Mouse (Mus musculus): ENCODE results near the gene Mdga1. TPM values are rescaled to one million over a fixed set of nuclear protein-coding genes. Genes with fewer than 3 reads are reported as not detected.

Gene Mdga1
- total RNA-seq, 2 experiments from 2014 or later: 27.8 to 32.7 TPM

DNA sequence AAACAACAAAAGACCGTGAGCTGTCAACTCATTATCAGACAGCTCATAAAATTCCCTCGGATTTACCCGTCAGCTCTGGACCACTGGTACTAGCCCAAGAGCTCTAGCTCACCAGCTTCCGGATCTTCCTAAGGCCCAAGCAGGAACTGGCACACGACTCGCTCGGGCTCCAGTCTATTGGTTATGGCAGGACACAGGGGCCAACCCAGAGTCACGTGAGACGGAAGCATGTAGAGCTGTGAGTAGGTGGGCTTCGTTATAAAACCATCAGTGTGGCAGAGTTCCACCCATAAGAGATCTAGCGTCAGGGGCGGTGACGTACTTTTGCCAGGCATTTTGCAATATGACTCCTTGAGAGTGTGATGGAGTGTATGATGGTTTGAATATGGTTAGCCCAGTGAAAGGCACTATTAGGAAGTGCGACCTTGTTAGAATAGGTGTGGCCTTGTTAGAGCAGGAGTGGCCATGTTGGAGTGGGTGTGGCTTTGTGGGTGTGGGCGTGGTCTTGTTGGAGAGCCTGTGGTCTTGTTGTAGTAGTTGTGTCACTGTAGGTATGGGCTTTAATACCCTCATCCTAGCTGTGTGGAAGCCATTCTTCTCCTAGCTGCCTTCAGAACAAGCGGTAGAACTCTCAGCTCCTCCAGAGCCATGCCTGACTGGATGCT is 56.5 kb downstream of the Mdga1 start:
- intact Hi-C loops (cut with DNase I): no loop called here
- H3K4me3 ChIP-seq: no peak overlapping the region
- no peak overlapping the region for H3K27ac ChIP-seq
- DNase-seq (ENCODE audit: extremely low spot score in 1 of 2, low spot score in 2 of 2): no peak
- no peak for TF ChIP-seq CTCF (IDR thresholded peaks at IDR 0.05)

DNA sequence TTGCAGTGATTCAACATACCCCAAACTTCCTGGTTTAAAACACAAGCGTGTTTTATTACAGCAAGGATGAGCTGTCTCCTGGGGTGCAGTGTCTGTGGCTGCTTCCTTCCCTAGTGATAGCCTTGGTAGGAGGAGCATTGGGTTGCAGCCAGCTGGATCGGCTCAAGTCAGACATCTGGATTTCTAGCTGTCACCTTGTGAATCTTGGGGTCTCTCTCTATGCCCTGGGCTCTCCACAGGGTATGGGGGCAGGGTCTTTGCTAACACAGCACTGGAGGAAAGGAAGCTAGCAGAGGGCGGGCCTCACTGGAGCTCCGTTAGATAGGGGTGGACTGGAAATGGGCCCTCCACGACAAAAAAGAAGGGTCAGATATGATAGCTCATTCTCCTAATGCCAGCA is 57.2 kb downstream of the Mdga1 start:
- no peak overlapping the region for H3K27ac ChIP-seq
- TF ChIP-seq CTCF (IDR thresholded peaks at IDR 0.05): no peak
- no peak for DNase-seq (ENCODE audit: extremely low spot score in 1 of 2, low spot score in 2 of 2)
- H3K4me3 ChIP-seq: no peak overlapping the region
- intact Hi-C loops (cut with DNase I): no loop called here

DNA sequence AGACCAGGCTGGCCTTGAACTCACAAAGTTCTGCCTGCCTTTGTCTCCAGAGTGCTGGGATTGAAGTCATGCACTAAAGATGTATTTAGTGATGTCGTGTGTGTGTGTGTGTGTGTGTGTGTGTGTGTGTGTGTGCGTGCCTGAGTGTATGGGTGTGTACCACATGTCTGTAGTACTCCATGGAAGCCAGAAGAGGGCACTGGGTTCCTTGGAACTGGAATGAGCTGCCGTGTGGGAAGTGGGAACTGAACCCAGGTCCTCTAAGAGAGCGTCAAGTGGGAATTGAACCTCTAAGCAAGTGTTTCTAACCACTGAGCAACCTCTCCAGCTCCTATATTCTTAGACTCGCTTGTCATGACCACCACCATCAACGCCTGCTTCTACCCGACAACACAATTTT is 60.9 kb downstream of the Mdga1 start:
- DNase-seq (ENCODE audit: extremely low spot score in 1 of 2, low spot score in 2 of 2): no peak
- Histone ChIP-seq H3K4me3 (no peak overlapping the region), H3K27ac (no peak overlapping the region)
- no peak for TF ChIP-seq CTCF (IDR thresholded peaks at IDR 0.05)
- intact Hi-C loops (cut with DNase I): no loop called here

GRCm38 (mm10) chr17:29904694-29905093 is 65.2 kb downstream of the Mdga1 start:
- intact Hi-C loops (cut with DNase I): no loop called here
- no peak overlapping the region for H3K27ac ChIP-seq
- H3K4me3 ChIP-seq: no peak overlapping the region
- DNase-seq (ENCODE audit: extremely low spot score in 1 of 2, low spot score in 2 of 2): no peak
- TF ChIP-seq CTCF (IDR thresholded peaks at IDR 0.05): no peak

DNA sequence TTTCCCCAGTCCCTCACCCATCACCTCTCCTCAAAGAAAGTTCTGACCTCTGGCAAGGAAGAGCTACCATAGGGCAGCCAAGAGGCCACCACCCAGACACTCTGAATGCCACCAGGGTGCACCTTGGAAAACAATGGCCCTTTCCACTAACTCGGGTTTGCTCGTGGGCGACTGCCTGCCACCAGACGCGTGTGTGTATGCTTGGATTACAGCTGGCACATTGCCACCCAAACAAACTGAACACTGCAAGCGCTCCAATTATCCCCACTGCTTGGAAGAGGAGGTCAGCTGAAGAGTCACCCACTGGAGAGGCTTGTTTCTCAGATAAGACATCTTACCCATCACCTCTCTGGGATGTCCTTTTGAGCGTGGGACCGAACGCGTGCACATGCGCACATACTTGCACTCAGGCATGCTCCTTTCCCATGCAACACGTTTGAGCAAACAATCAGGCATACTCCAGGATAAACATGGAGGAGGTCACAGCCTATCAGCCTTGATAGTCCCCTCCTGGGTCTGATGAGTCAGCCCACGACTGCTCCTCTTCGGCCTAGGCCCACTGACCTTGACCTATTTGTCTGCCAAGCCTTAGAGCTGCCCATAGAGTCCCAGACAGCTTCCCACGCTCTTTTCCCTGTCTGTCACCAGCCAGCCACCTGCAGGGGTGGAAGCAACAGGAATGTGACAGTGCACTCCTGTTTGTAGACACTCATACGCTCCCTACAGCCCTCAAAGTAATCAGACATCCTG is 67.3 kb downstream of the Mdga1 start:
- Histone ChIP-seq H3K27ac (no peak overlapping the region), H3K4me3 (no peak overlapping the region)
- no peak for TF ChIP-seq CTCF (IDR thresholded peaks at IDR 0.05)
- no peak for DNase-seq (ENCODE audit: extremely low spot score in 1 of 2, low spot score in 2 of 2)
- intact Hi-C loops (cut with DNase I): no loop called here

DNA sequence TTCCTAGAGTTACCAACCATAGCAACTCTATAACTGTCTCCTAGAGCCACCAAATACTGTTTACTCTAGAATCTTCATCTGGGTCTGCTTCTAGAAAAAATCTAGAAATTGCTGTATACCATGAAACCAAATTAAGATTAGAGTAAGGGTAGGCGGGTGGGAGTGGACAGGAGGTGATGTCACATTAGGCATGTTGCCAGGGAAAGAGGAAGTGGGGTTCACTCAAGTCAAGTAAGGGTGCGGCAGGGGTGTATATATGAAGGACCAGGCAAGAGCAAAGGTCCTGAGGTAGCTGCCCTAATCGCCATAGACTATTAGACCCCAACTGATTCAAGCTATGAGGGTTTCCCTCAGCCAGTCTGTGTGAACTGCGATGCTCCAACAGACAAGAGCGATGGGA is 69.6 kb downstream of the Mdga1 start:
- no peak overlapping the region for H3K27ac ChIP-seq
- no peak for DNase-seq (ENCODE audit: extremely low spot score in 1 of 2, low spot score in 2 of 2)
- no peak overlapping the region for H3K4me3 ChIP-seq
- intact Hi-C loops (cut with DNase I): no loop called here
- TF ChIP-seq CTCF (IDR thresholded peaks at IDR 0.05): no peak

- intact Hi-C loops (cut with DNase I): loop anchor here (10.0 kb wide), 1 partner anchor 208 kb away; no protein-coding TSS in a partner anchor
- no peak for DNase-seq (ENCODE audit: extremely low spot score in 1 of 2, low spot score in 2 of 2)
- no peak overlapping the region for H3K4me3 ChIP-seq
- peak; percentile 13 for TF ChIP-seq CTCF (IDR thresholded peaks at IDR 0.05)
- no peak overlapping the region for H3K27ac ChIP-seq
Measured at GRCm38 (mm10) chr17:29896181-29897054, 73.5 kb downstream of the Mdga1 start.

DNA sequence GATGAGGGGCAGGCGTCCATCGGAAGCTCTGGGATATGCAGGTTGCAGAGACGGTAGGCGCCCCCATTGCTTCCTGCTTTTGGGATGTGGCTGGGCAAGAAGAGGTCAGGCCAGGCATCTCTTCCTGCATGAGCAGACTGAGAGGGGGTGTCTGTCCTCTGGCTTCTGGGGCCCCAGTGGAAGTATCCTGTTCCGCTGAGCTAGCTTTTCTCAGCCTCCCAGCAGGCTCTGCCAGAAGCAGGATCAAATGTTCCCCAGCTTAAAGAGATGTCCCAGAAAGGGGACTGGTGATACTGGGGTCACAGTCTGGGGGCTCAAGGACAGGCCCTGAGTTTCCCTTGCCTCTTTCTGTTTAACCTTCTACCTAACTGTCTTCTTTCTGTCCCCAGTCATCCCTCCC is 74.3 kb downstream of the Mdga1 start:
- H3K27ac ChIP-seq: no peak overlapping the region
- intact Hi-C loops (cut with DNase I): loop anchor here (10.0 kb wide), 1 partner anchor 209 kb away; no protein-coding TSS in a partner anchor
- no peak overlapping the region for H3K4me3 ChIP-seq
- TF ChIP-seq CTCF (IDR thresholded peaks at IDR 0.05): no peak
- DNase-seq (ENCODE audit: extremely low spot score in 1 of 2, low spot score in 2 of 2): no peak

DNA sequence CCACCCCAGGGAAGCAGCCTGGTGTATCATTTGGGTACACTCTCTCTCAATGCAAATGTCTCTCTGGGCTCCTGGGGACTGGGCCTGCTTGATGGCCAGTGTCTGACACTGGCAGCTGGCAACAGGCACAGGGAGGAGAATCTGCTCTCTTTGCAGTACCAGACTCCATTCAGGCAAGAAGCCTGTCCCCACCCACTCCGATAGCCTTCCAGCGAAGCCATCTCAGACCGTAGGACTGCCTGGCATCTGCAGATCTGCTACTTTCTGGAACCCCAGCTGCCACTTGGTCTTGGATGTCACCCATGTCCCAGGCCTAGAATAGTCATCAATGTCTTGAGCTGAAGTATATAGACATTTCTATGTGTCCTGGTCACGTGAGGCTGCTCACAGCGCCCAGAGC is 74.9 kb downstream of the Mdga1 start:
- intact Hi-C loops (cut with DNase I): loop anchor here (10.0 kb wide), 1 partner anchor 210 kb away; no protein-coding TSS in a partner anchor
- H3K27ac ChIP-seq: no peak overlapping the region
- DNase-seq (ENCODE audit: extremely low spot score in 1 of 2, low spot score in 2 of 2): no peak
- no peak for TF ChIP-seq CTCF (IDR thresholded peaks at IDR 0.05)
- H3K4me3 ChIP-seq: no peak overlapping the region

DNA sequence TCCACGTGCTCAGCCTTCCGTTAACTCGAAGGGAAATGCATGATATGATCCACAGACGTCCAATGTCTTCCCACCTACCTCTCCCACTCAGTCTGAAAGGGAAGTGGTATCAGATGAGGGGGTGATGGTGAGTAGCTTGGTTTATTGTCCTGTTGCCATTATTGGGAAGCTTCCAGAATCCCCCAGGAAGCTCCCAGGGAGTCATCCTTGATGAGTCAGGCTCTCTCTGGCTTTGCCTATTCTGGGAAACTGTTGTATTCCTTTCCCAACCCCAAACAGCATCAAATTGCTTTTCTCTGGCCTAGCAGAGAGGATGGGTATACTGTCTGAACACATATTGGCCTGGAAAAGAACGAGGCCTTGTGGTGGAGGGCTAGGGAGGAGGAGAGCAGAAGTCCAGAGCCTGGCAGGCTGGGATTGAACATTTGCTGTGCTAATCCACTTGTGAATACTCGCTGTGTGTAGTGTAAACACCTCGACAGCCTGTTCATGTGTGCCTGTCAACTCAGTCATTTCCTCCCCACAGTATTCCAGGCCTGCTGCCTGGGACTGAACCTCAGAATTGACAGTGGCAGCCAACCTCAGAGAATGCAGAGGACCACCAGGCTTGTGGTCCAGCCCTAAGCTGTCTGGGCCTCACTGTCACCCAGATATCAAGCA is 79.3 kb downstream of the Mdga1 start:
- H3K27ac ChIP-seq: no peak overlapping the region
- DNase-seq (ENCODE audit: extremely low spot score in 1 of 2, low spot score in 2 of 2): no peak

More for the DNA sequence above, 79.3 kb downstream of the Mdga1 start:
- H3K4me3 ChIP-seq: no peak overlapping the region
- intact Hi-C loops (cut with DNase I): loop anchor here (10.0 kb wide), 1 partner anchor 214 kb away; no protein-coding TSS in a partner anchor
- no peak for TF ChIP-seq CTCF (IDR thresholded peaks at IDR 0.05)
